Mouse (Mus musculus): ENCODE data around the gene Zc2hc1c.

Gene Zc2hc1c

GRCm38 (mm10) chr12:85284996-85285395 lies 3.4 kb upstream of the Zc2hc1c start:
- DNase-seq: no peak

GRCm38 (mm10) chr12:85286941-85287340 lies 1.4 kb upstream of the Zc2hc1c start:
- DNase-seq: peak; percentile 71 to 73

GRCm38 (mm10) chr12:85287809-85288485 lies 444 bp upstream of the Zc2hc1c start, which contains the start of gene Acyp1:
TSS of gene Acyp1 (minus strand) at chr12:85288438.
- peak; percentile 50 to 66 for DNase-seq

DNA sequence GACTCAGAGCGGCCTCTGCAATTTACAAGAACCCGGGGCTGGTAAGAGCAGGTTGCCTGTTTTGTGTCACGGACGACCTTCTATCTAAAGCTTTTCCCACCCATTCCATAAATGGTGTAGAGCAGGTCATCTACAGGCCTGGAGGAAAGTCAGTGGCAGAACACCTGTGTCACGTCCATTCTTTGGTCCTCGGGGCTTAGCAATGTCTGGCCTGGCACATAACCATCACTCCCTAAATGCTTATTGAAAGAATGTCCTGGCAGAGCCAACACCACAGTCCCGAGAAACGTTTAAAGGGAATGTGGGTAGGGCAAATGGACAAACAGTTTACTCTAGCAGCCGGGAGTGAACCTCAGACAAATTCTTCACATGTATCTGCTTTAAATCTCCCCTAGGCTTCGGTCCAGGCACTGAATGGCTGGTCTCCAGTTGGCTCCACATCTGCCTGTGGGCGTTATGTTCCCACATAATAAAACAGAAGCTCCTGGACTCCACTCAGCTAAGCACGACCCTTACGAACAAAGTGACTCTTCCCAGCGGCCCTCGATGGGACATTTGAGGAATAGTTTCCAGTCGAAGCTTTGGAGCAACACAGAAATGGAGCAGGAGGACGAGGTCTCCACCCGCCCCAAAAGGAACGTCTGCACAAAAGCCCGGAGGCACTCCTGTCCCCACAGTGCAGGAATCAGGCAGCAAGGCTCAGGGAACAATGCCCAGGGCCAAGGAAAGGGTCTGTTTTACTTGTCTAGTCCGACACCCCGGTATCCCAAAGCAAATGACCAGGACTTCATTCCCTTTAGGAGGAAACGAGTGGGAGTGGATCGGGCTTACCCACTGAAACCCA lies 988 bp downstream of the Zc2hc1c start:
- DNase-seq: peak; percentile 59 to 71

GRCm38 (mm10) chr12:85290633-85291032 lies 2.2 kb downstream of the Zc2hc1c start:
- peak; percentile 27 to 54 for DNase-seq

GRCm38 (mm10) chr12:85291541-85291940 lies 3.1 kb downstream of the Zc2hc1c start:
- no peak for DNase-seq

GRCm38 (mm10) chr12:85292288-85292687 lies 3.9 kb downstream of the Zc2hc1c start:
- DNase-seq: no peak

DNA sequence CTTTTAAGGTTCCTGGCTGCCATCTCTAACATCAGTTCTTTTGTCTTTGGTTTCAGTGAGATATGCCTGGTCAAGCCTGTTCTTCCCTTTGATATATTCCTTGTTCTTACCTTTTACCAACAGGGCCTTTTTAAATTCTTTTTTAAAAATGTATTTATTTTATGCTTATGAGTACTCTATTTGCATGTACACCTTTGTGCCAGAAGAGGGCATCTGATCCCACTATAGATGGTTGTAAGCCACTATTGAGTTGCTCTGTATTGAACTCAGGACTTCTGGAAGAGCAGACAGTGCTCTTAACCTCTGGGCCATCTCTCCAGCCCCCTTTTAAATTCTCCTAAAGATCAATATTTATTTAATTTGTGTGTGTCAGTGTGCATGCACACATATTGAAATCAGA lies 4.5 kb downstream of the Zc2hc1c start:
- no peak for DNase-seq

GRCm38 (mm10) chr12:85295506-85295905 lies 7.1 kb downstream of the Zc2hc1c start:
- DNase-seq: no peak

- no peak for DNase-seq
Measured at GRCm38 (mm10) chr12:85296915-85297314, 8.5 kb downstream of the Zc2hc1c start.

- no peak for DNase-seq
Measured at GRCm38 (mm10) chr12:85297345-85297997, 9.1 kb downstream of the Zc2hc1c start.

DNA sequence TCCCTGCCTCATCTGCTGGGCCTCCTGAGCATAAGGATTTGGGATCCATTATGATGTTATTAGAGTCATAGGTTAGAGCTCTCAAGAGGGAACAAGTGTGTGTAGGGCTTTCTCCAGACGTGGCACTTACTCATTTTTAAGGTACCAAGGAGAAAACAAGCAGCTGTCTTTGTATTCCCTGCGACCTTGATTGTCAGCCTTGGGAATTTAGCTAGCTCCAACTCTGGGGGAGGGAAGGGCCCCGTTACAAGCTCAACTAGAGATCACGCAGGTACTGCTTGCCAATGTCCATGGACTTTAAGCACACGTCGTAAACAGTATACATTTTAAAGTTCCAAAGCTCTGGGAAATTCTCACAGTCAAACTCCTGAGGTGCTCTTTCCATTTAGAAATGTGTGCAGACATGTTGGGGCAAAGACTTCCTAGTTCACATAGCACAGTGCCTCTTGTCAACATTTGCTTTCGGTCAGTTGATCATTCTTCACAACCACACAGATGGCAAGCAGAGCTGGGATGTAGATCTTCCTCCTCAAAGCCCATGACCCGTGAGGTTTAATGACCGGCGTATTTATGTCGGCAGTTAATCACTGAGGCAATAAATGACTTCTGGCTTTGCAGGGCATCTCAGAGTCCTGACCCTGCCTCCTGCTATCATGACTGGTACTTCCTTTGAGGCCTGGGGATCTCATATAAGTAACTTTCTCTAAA lies 9.9 kb downstream of the Zc2hc1c start:
- peak; percentile 33 to 47 for DNase-seq

GRCm38 (mm10) chr12:85298835-85299180 lies 10.4 kb downstream of the Zc2hc1c start:
- DNase-seq: peak; percentile 36 to 40

DNA sequence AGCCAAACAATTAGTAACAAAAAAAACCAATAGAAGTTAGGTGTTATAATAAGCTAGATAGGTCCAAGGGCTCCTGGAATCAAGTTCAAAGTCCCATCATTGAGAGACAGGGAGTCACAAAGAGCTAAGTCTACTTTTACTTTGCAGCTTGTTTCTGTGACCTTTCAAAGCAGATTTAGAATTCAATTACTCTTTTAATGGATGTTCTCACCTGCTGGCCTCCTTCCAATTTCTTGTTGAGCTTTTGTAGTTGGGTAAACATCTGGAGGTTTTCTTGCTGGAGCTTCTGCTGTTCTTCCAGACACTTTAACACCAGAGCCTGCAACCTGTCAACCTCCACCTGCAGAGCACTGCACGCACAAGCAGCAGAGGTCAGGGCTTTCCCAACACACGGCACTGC lies 14.9 kb downstream of the Zc2hc1c start:
- DNase-seq: no peak

DNA sequence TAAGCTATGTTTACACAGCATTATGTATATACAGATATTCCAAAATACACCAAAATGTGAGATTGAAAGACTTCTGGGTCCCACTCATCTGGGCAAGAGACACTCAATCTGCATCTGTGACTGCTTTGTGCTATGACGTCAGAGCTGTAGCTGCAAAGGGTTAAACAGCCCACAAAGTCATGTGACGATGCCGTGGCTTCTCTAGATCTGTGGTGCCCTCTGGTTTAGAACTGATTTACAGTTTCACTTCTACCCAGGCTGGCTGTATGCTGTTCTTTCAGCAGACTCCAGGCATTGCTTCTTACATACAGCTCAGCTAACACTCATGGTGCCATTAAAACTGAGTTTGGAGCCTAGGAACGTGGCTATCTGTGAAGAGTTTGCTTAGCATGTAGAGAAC lies 16.3 kb downstream of the Zc2hc1c start:
- DNase-seq: no peak

DNA sequence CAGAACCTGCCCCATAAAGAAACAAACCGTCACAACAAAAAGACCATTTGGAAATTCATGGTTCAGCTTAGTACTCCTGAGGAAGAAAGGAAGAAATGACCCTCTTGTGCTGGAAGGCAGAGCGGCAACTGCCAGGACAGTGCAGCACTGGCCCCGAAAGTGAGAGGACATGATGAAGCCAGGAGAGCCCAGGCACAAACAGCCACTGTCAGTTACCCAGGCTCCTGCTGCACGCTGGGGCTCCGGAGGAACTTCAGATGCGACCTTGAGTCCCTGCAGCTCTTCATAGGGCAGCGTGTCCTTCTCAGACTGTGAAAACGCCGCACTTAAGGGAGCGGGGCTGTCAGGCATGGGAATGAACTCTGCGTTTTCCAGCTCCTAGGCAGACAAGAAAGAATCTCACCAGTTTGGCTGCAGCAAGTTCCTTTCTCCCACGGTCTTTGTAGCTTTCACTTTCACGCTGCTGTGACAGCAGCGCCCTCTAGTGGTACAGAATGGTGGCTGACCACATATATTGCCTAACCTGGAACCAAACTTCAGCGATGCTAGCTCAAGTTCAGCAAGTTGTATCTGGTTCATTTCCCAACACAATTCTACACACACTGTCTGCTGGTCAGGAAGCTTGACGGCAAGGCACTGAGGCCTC lies 17.0 kb downstream of the Zc2hc1c start:
- peak; percentile 89 to 92 for DNase-seq

DNA sequence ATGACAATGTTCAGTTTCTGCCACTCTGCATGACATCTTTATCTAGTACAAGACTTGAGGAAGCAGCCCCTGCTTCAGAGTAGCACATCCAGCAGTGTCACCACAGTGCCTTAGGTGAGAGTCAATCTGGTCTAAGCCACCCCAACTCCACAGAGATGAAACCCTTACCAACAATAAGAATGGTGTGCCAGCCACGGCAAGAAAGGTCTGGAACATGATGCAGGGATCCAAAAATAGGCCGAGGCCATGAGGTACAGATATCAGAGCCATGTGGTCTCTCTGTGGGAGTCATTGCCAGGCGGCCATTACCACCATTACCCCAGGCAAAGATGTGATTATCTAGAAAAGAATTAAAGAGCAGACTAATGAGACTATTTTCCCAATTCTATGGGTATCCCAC lies 20.3 kb downstream of the Zc2hc1c start:
- no peak for DNase-seq

DNA sequence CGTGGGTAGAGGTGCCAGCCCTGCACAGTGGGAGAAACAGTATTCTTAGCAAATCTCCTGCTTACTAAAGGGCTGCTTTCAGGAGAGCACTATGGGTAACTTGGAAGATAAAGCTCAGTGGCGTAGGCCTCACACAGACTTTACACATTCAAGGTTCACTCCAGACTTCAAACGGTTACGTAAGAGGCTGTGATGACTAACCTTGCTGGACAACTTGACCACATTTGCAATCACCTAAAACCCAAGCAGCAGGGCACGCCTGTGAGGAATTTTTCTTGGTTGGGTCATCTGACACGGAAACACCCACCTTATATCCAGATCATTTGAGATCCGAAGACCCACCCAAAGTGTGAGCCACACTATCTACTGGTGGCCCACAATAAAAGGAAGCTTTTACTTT lies 41.8 kb downstream of the Zc2hc1c start:
- no peak for DNase-seq

DNA sequence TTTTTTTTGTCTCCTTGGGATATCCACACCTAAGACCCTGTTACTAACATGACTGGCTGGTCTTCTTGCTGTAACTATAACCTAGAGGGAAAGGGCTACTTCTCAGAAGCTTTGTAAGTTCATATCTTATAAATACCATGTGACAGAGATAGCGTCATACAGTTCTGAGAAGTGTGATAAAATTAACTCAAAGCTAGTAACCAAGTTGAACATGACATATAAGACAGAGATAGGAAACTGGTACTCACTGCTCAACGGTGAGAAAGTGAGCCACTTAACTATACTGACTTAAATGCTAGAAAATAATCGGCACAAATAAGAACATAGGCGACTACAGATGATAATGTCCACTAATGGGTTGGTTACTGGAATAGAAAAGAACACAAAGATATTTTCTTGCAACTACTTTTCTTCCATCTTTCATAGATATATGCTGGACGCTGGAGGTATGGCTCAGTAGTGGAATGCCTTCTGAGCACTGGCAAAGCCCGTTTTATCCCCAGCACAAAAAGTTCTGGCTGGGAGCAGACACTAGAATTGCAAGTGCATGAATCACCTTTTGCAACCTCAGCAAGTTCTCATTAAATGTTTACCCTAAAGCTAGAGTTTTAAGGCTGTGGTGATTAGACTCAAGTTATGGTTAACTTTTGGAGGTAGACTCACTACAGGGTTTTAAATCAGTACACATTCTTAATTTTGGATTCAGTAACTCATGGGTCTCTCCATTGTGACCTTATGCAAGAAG lies 49.3 kb downstream of the Zc2hc1c start:
- DNase-seq: no peak

DNA sequence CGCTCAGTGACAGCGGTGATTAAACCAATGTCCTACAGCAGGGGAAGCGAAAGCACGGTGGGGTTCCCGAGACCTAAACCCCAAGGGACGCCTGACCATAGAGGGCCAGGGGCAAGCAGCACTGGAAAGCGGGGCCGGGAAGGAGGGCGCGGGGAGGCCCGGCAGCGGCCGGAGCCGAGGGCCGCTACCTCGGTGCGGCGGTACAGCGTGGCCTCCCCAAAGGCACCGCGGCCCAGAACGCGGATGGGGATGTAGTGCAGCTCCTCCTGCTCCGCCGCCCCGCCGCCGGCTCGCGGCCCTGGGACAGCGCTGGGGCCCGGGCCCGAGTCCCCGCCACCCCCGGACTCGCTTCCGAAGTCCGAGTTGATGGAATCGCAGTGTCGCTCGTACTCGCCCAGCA lies 50.4 kb downstream of the Zc2hc1c start:
- no peak for DNase-seq

- DNase-seq: peak; percentile 96 to 97
Measured at GRCm38 (mm10) chr12:85339243-85339729, 50.9 kb downstream of the Zc2hc1c start, which contains the start of gene Nek9. TSS of gene Nek9 (minus strand) at chr12:85339362.

GRCm38 (mm10) chr12:85339947-85340346 lies 51.6 kb downstream of the Zc2hc1c start:
- DNase-seq: no peak

Measured in kidney, postnatal 4 days (tissue).